20 mouse cellular contexts compared by ENCODE assay signal in the genomic region with DNA sequence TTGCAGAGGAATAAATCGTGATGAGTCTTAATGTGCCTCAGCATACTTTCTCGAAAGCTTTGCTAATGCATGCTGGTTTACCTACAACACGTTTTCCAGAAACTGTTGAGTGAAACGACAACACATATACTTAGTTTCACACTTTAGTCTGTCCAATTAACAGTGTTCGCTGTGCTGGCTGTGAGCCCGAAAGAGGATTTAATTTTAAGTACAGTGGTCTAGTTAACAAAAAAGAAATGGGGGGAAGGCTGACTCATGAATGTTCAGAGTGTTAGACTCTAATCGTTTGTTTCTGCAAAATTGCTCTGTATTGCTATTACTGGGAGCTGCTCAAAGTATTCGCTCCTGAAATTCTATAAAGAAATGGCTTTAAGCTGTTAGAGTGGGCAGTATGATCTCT.
DNase-seq lines count a peak whose midpoint lies in the region; ATAC-seq lines count a peak whose summit lies in the region.
"Had no signal": no experiment of that assay in that cellular context is flagged by ENCODE, and none has a peak within 500 bp of the region (broad histone marks: within the 10 kb centered on the region; RNA-seq: fewer than 3 reads in every experiment).

No protein-coding gene starts in this region.

- 0 out of 2 replicates have a peak, but pooled peaks cover 5% of the 10 kb centered on the region for H3K9me3 ChIP-seq in embryonic facial prominence, embryonic 14.5 days (ENCODE audit: control insufficient read depth, low read length)
- H3K9me3 ChIP-seq in embryonic facial prominence, embryonic 10.5 days, result no peaks in the 10 kb centered on the region
- H3K9me3 ChIP-seq: liver, embryonic 13.5 days had no signal

- ATAC-seq in embryonic facial prominence, embryonic 14.5 days (ENCODE audit: low read depth), result no peak
- ATAC-seq: midbrain, embryonic 16.5 days had no signal

- H3K4me2 ChIP-seq in embryonic facial prominence, embryonic 14.5 days (ENCODE audit: low read depth, low read length), result no peak overlapping the region
- H3K4me2 ChIP-seq: heart, embryonic 11.5 days; liver, embryonic 13.5 days; lung, embryonic 14.5 days had no signal

- 83% methylated on average over 8 of the region's 8 CpGs for WGBS in embryonic facial prominence, embryonic 14.5 days
- 87% methylated on average over 8 of the region's 8 CpGs for WGBS in embryonic facial prominence, embryonic 10.5 days

- DNase-seq in embryonic facial prominence, embryonic 14.5 days (ENCODE audit: low spot score), result peak; percentile 2
- no peak for DNase-seq in embryonic facial prominence, embryonic 10.5 days (ENCODE audit: low spot score)
- DNase-seq in left cerebral cortex, postnatal 10 days (ENCODE audit: extremely low spot score in 1 of 2, low spot score in 2 of 2), result peak; percentile 18 to 28
- DNase-seq in left cerebral cortex, postnatal 4 days, result no peak
- DNase-seq in left cerebral cortex, postnatal 14 days (ENCODE audit: low spot score in 2 of 2), result peak; percentile 34 to 58
- peak; percentile 9 for DNase-seq in right cerebral cortex, postnatal 25 days
- no peak for DNase-seq in urinary bladder, adult 2 months (ENCODE audit: low spot score)
- no peak for DNase-seq in cerebellum, adult 11-12 months
- DNase-seq: adrenal gland, postnatal 10 days; cerebellum, adult 9-10 months; gastrocnemius, postnatal 10 days; heart, adult 11 months; kidney, adult 11 months; layer of hippocampus, adult 9-11 months; liver, embryonic 13.5 days; lung, embryonic 14.5 days; thymus, postnatal 14 days had no signal

- H3K4me1 ChIP-seq in embryonic facial prominence, embryonic 14.5 days (ENCODE audit: control insufficient read depth, insufficient read depth, low read length), result no peaks in the 10 kb centered on the region
- H3K4me1 ChIP-seq in embryonic facial prominence, embryonic 10.5 days, result no peaks in the 10 kb centered on the region
- H3K4me1 ChIP-seq: liver, embryonic 13.5 days; megakaryocyte, embryonic 14.5 days had no signal

- no peaks in the 10 kb centered on the region for H3K27me3 ChIP-seq in embryonic facial prominence, embryonic 14.5 days (replicated peaks; ENCODE audit: control insufficient read depth, insufficient read depth, low read length)
- H3K27me3 ChIP-seq in embryonic facial prominence, embryonic 10.5 days (replicated peaks; ENCODE audit: low read depth, poor library complexity, severe bottlenecking), result no peaks in the 10 kb centered on the region
- H3K27me3 ChIP-seq: liver, embryonic 13.5 days; megakaryocyte, embryonic 14.5 days had no signal

- no peak overlapping the region for H3K4me3 ChIP-seq in embryonic facial prominence, embryonic 14.5 days (ENCODE audit: low read depth, low read length)
- H3K4me3 ChIP-seq in embryonic facial prominence, embryonic 10.5 days, result no peak overlapping the region
- H3K4me3 ChIP-seq: liver, embryonic 13.5 days; megakaryocyte, embryonic 14.5 days had no signal

- H3K27ac ChIP-seq in embryonic facial prominence, embryonic 14.5 days (replicated peaks; ENCODE audit: low read depth, low read length), result no peak overlapping the region
- H3K27ac ChIP-seq in embryonic facial prominence, embryonic 10.5 days (replicated peaks), result no peak overlapping the region
- H3K27ac ChIP-seq: liver, embryonic 13.5 days had no signal

- no peak overlapping the region for H3K9ac ChIP-seq in embryonic facial prominence, embryonic 14.5 days (ENCODE audit: low read depth, low read length)
- H3K9ac ChIP-seq: liver, embryonic 13.5 days; lung, embryonic 14.5 days had no signal

- no peaks in the 10 kb centered on the region for H3K36me3 ChIP-seq in embryonic facial prominence, embryonic 14.5 days (ENCODE audit: control insufficient read depth, insufficient read depth, low read length)
- H3K36me3 ChIP-seq in embryonic facial prominence, embryonic 10.5 days (replicated peaks), result no peaks in the 10 kb centered on the region
- H3K36me3 ChIP-seq: liver, embryonic 13.5 days had no signal

- intact Hi-C loops in left cerebral cortex, postnatal 10 days (cut with DNase I), result no loop called here
- intact Hi-C loops in left cerebral cortex, postnatal 4 days (cut with DNase I), result no loop called here
- intact Hi-C loops in left cerebral cortex, postnatal 14 days (cut with DNase I), result no loop called here

Comparison
In these comparisons a context has a peak if more than half of its experiments do, and no peak if none do; other contexts are left out.
1. DNase-seq: peak in embryonic facial prominence, embryonic 14.5 days (single experiment), left cerebral cortex, postnatal 10 days (2 of 2), left cerebral cortex, postnatal 14 days (2 of 2) and right cerebral cortex, postnatal 25 days (single experiment); none in embryonic facial prominence, embryonic 10.5 days (single experiment), left cerebral cortex, postnatal 4 days (single experiment), urinary bladder, adult 2 months (single experiment) and cerebellum, adult 11-12 months (single experiment).